Mouse (Mus musculus) E14TG2a.4 (cell line): ENCODE measurements at regions not wholly inside any gene's neighbourhood (a gene's known extent, or its start where the extent isn't known, plus 50 kb on each side); places are given as distances from the start of the nearest gene placed in this dataset.

Experiments
- CTCF ChIP-seq: conservative IDR thresholded peaks from 2 replicates; pipeline ENCODE4 v1.5.1; 2014; ENCODE audit warnings: low read length
- NANOG ChIP-seq: IDR thresholded peaks from 2 replicates; pipeline ENCODE4 v1.6.1; 2014; ENCODE audit warnings: borderline replicate concordance, low read length, mixed read lengths

DNA sequence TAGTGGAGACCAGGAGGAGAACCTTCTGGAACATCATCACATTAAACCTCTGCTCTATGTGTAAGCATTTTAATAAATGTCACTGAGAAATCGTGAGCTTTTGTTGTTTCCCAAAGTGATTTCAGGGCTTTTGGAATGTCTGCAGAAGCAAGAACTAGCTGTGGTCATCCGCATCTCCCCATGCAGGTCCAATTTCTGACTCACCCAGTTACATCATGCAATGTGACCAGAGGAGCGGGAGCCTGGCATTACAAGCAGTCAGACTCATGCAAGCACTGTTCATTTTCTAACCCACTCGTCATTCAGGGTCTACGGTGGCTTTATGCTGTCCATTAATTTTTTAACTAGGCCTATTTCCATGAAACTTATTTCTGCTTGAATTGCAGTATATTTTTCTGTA, 151.2 kb upstream of the Supt20 start:
- TF ChIP-seq CTCF (no peak), NANOG (no peak)
